Mouse (Mus musculus): Measurements from ENCODE around the gene Ccdc169. TPM values are rescaled to one million over a fixed set of nuclear protein-coding genes. Genes with fewer than 3 reads are reported as not detected.

Ccdc169 gene
- polyA plus RNA-seq, 1 experiment from 2014 or later, result not detected

DNA sequence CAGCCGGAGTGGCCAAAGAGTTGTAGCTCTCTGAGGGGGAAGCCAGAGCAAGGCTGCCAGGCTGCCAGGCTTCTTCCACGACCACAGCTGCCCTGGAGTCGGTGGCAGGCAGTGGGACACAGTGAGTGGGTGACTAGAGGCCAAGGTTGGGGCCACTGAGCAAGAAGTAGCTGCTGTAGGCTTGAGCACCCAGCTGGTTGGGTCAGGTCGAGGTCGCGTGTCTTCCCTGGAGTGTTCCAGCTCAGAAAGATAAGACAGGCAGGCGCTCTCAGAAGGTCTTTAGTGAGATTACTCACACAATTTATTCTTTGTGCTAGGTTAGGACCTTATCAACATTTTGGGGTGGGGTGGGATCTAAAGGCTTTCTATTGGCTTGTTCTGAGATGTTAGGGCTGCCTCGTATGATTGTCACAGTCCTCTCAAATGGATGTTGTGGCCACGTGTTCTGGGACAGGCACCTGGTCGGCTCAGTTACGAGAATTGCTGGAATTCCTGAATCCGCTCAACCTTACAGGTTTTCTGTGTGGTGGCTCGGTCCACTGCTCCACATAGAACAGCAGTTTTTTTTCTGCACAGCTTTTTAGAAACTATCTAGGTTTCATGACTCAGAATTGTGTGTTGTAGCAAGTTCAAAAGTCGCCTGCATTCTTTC is 31.6 kb upstream of the Ccdc169 start:
- Histone ChIP-seq H3K4me2 (no peak overlapping the region), H3K9ac (no peak overlapping the region), H3K4me1 (replicated peaks) (no peaks in the 10 kb centered on the region), H3K36me3 (replicated peaks) (no peaks in the 10 kb centered on the region), H3K4me3 (replicated peaks) (no peak overlapping the region), H3K27ac (replicated peaks) (no peak overlapping the region), H3K9me3 (replicated peaks) (no peaks in the 10 kb centered on the region), H3K27me3 (no peaks in the 10 kb centered on the region)
- no peak for ATAC-seq (ENCODE audit: insufficient read depth)
- WGBS (ENCODE audit: insufficient replicate concordance), result 63% methylated on average over 14 of the region's 14 CpGs

DNA sequence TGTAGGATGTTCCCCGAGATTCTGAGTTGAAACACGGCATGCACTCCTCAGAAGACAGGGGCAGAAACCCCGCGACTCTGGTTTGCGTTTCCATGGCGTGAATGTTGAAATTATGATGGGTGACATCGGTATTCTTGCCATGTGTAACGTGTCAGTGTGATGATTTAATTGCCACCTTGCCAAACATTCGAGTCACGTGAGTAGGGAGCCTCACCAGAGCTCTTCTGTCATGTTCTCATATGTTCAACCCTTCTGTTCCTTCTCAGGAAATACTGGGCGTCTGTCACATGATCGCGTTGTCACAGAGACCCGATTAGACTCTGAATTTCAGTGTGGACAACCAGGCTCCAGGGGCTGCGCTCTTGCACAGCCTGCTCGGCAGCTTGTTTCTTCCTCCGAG is 31.1 kb upstream of the Ccdc169 start:
- Histone ChIP-seq H3K4me2 (no peak overlapping the region), H3K9me3 (replicated peaks) (no peaks in the 10 kb centered on the region), H3K4me1 (replicated peaks) (no peaks in the 10 kb centered on the region), H3K27ac (replicated peaks) (no peak overlapping the region), H3K36me3 (replicated peaks) (no peaks in the 10 kb centered on the region), H3K9ac (no peak overlapping the region), H3K4me3 (replicated peaks) (no peak overlapping the region), H3K27me3 (no peaks in the 10 kb centered on the region)
- ATAC-seq (ENCODE audit: insufficient read depth), result no peak
- WGBS (ENCODE audit: insufficient replicate concordance), result 76% methylated on average over 17 of the region's 17 CpGs

DNA sequence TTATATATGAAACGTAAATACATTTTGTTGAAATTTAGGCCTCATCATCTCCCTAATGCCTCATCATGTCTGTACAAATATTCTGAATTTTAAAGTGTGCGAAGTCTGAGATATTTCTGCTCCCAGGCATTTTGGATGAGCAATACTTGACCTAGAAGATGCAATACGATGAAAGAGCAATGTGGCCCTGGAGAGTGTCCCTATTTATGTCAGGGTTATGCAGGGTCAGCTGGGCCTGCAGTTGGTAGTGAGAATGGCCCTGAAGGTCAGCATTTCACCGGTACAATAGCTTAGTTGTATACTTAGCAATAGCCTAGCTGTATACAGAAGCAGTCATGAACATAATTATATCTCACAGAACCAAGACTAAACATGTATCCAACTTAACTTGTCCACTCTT is 28.0 kb upstream of the Ccdc169 start:
- ATAC-seq (ENCODE audit: insufficient read depth), result no peak
- H3K9me3 ChIP-seq (replicated peaks), result no peaks in the 10 kb centered on the region
- no peak overlapping the region for H3K27ac ChIP-seq (replicated peaks)
- H3K4me2 ChIP-seq, result no peak overlapping the region
- no peak overlapping the region for H3K9ac ChIP-seq
- no peaks in the 10 kb centered on the region for H3K36me3 ChIP-seq (replicated peaks)
- 68% methylated on average over 4 of the region's 4 CpGs for WGBS (ENCODE audit: insufficient replicate concordance)
- no peaks in the 10 kb centered on the region for H3K27me3 ChIP-seq
- peaks cover 12% of the 10 kb centered on the region for H3K4me1 ChIP-seq (replicated peaks)
- H3K4me3 ChIP-seq (replicated peaks), result no peak overlapping the region

DNA sequence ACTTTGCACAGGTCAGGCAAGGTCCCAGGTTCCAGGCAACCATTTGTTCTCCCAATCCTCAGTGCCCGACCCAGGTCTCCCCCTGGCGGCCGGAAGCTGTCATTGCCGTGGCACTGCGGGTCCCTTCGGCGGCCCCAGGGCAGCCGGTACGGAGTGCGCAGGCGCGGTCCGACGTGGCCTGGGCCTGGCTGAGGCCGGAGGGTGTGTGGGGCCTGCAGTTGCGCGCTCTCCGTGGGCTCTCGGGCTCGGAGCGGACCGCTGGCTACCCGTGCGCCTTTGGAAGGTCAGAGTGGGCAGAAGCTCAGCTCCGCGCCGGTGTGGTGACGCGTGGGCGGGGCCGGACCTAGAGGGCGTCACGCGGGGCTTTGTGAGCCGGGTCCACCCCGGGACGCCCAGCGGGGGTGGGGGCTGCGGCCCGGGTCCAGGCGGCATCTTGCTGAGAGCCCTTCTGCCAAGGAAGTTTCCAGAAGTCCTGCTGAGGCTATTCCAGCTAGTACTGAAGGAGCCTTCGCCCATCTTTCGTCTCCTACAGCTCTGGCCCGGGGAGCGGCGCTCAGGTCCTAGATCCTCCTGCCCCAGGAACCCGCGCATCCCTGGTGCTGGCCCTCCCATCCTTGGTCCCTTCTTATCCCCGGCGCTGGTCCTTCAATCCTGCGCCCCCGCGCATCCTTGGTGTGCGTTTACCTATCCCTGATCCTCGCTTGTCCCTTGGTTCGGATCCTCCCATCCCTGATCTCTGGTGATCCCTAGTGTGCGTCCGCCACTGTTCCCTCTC is 25.0 kb upstream of the Ccdc169 start, which contains the start of gene Spg20:
Gene Spg20 (plus strand): TSS at position 174 of the 775 bp plus-strand sequence.
- peaks cover 3% of the 10 kb centered on the region; the same call in 1 of the 2 replicates for H3K36me3 ChIP-seq (replicated peaks)
- H3K27me3 ChIP-seq, result no peaks in the 10 kb centered on the region
- H3K4me1 ChIP-seq (replicated peaks), result peaks cover 18% of the 10 kb centered on the region
- peak within 1 kb of the TSS; percentile 79 for H3K4me3 ChIP-seq (replicated peaks)
- WGBS (ENCODE audit: insufficient replicate concordance), result under 1% methylated on average over 58 of the region's 58 CpGs
- H3K27ac ChIP-seq (replicated peaks), result peak within 1 kb of the TSS; percentile 45; the same call in 1 of the 2 replicates
- peak; percentile 93 for ATAC-seq (ENCODE audit: insufficient read depth)
- peak within 1 kb of the TSS; percentile 78 for H3K9ac ChIP-seq
- H3K4me2 ChIP-seq, result peak within 1 kb of the TSS; percentile 86
- H3K9me3 ChIP-seq (replicated peaks), result no peaks in the 10 kb centered on the region

DNA sequence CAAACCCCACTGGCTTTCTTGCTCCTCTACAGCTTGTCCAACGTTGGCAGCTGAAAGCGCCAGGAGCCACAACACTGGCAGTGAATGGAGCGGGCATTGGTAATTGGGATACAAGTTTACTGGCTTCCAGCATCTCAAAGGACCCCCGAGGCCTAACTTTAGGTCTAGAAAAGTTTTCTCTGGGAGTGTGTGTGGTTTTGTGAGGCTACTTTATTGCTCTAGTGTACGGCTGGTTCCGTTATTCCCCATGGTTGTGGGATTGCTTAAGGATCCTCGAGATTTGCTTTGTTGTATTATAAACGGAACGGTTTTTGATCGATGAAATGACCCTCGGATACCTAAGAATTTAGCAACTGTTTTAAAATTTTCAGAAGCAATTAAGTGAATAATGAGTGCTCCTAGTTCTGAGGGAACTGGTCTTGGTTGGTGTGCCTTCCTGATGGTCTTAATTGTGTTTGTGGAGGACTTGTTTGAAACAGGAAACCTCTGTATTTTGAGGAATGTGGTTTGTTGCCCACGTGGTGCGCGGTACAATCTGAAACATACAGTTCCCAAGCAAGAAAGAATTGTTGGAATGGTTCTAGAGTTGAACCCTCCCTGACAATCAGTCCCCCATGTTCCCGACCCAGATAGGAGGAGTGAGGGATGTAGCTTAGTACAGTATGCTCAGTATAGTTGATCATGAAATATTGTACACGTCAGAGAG is 24.3 kb upstream of the Ccdc169 start:
- WGBS (ENCODE audit: insufficient replicate concordance), result 22% methylated on average over 16 of the region's 16 CpGs
- peak overlapping the region; percentile 79 for H3K4me3 ChIP-seq (replicated peaks)
- peak overlapping the region; percentile 78 for H3K9ac ChIP-seq
- no peak for ATAC-seq (ENCODE audit: insufficient read depth)
- H3K9me3 ChIP-seq (replicated peaks), result no peaks in the 10 kb centered on the region
- peaks cover 18% of the 10 kb centered on the region for H3K4me1 ChIP-seq (replicated peaks)
- H3K4me2 ChIP-seq, result peak overlapping the region; percentile 86
- 0 out of 2 replicates have a peak overlapping the region, but pooled peaks have one; percentile 45 for H3K27ac ChIP-seq (replicated peaks)
- no peaks in the 10 kb centered on the region for H3K27me3 ChIP-seq
- H3K36me3 ChIP-seq (replicated peaks), result peaks cover 9% of the 10 kb centered on the region

DNA sequence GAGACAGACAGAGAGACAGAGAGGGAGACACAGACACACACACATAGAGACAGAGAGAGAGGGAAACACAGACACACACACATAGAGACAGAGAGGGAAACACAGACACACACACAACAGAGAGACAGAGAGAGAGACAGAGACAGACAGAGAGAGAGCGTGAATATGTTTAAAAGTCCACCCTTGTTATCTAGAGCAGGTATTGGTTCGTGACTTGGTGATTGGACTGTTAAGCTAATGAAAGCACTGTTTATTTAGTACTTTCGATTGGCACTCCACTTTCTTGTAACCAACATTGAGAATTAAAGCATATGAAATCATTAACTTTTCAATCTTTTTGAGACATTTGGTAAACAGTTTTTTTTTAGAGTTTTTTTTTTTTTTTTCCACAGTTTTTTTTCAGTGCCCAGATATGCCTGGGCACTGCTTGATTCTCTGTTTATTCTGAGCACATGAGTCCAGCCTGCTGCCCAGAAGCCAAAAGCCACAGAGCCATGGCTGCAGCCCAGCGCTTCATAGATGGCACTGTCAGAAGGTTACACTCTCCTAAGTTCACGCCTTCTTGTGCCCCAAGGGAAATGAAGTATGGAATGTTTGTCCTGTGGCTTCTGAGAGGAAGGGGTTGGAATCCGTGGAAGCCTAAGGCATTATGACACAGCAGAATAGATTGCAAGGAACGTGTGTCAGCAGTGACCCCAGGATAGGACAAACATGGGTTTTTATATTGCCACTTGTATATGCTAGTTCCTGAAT is 22.6 kb upstream of the Ccdc169 start:
- Histone ChIP-seq H3K4me1 (replicated peaks) (peaks cover 18% of the 10 kb centered on the region), H3K9me3 (replicated peaks) (no peaks in the 10 kb centered on the region), H3K27me3 (no peaks in the 10 kb centered on the region), H3K9ac (no peak overlapping the region), H3K36me3 (replicated peaks) (peaks cover 16% of the 10 kb centered on the region), H3K4me3 (replicated peaks) (no peak overlapping the region), H3K4me2 (no peak overlapping the region), H3K27ac (replicated peaks) (no peak overlapping the region)
- ATAC-seq (ENCODE audit: insufficient read depth), result no peak
- WGBS (ENCODE audit: insufficient replicate concordance), result 50% methylated on average over 7 of the region's 7 CpGs

DNA sequence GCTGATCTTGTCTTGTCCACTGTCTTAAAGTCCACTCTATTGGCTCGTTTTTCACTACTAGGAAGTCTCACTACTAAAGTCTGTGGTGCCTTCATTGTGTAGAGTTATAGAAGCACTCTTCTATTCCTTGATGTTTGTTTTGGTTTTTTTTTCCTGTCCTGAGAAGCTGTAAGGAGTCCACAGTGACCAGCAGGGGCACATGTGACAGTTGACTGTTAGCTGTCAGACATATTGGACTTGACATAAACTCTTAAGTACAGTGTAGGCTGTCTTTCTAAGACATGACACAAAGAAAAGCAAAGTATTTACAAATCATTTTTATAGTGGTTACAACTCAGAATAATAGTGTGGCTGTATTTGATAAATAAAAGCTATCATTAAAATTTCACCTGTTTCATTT is 22.1 kb upstream of the Ccdc169 start:
- Histone ChIP-seq H3K36me3 (replicated peaks) (peaks cover 16% of the 10 kb centered on the region), H3K4me1 (replicated peaks) (peaks cover 18% of the 10 kb centered on the region), H3K4me2 (no peak overlapping the region), H3K9me3 (replicated peaks) (no peaks in the 10 kb centered on the region), H3K27me3 (no peaks in the 10 kb centered on the region), H3K4me3 (replicated peaks) (no peak overlapping the region), H3K9ac (no peak overlapping the region), H3K27ac (replicated peaks) (no peak overlapping the region)
- no peak for ATAC-seq (ENCODE audit: insufficient read depth)
- WGBS (ENCODE audit: insufficient replicate concordance), result 32% methylated on average over 1 of the region's 1 CpGs

DNA sequence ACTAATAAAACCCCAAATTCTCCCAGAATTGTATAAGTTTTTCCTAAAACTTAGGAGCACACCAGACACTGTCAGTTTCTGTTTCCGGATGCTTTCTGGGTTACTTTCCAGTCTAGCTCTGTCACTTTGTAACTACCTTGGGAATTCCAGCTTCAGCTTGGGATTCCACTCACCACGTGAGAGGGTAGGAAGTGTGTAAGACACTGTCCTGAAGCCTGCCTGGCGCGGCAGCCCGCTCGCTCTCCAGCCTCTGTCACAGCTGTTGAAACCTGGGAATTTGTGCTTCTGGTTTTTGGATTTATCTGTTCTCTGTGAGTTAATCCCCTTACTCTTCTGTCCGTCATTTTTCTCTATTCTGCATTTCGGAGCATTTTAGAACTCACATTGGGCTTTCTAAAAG is 21.1 kb upstream of the Ccdc169 start:
- Histone ChIP-seq H3K4me3 (replicated peaks) (no peak overlapping the region), H3K4me2 (no peak overlapping the region), H3K9me3 (replicated peaks) (no peaks in the 10 kb centered on the region), H3K36me3 (replicated peaks) (peaks cover 16% of the 10 kb centered on the region), H3K9ac (no peak overlapping the region), H3K27ac (replicated peaks) (no peak overlapping the region), H3K27me3 (no peaks in the 10 kb centered on the region), H3K4me1 (replicated peaks) (peaks cover 18% of the 10 kb centered on the region)
- WGBS (ENCODE audit: insufficient replicate concordance), result 81% methylated on average over 8 of the region's 8 CpGs
- ATAC-seq (ENCODE audit: insufficient read depth), result no peak

DNA sequence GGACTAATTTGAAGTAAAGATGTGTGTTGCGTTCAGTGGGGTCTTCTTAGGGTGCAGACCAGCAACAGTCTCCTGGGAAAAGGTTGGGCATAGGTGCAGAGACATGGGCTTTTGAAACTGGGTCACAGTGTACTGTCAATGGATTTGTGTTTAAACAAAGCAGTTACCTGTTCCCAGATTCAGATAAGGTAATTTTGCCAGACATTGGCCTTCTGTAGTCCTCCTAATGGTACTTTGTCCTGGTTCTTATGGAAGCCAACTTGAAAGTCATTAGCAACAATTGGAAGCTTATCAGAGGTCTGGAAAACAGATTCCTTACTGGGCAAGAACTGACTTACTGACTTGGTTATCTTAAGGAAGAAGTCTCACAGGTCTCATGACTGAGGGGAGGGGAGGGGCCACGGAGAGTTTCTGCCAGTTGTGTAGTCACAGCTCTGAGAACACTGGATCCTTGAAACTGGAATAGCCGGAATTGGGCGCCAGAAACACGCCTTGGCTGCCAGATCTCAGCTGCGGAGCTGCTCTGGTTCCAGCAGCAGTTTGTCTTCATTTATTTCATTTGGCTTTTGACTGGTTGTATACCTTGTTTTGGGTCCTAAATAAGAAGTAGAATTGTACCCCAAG is 17.8 kb upstream of the Ccdc169 start:
- H3K4me3 ChIP-seq (replicated peaks), result no peak overlapping the region
- H3K4me2 ChIP-seq, result no peak overlapping the region
- H3K9me3 ChIP-seq (replicated peaks), result no peaks in the 10 kb centered on the region
- ATAC-seq (ENCODE audit: insufficient read depth), result no peak
- H3K27me3 ChIP-seq, result no peaks in the 10 kb centered on the region
- 67% methylated on average over 6 of the region's 6 CpGs for WGBS (ENCODE audit: insufficient replicate concordance)
- H3K36me3 ChIP-seq (replicated peaks), result peaks cover 36% of the 10 kb centered on the region
- H3K9ac ChIP-seq, result no peak overlapping the region
- no peak overlapping the region for H3K27ac ChIP-seq (replicated peaks)
- H3K4me1 ChIP-seq (replicated peaks), result peaks cover 3% of the 10 kb centered on the region; the same call in 1 of the 2 replicates

DNA sequence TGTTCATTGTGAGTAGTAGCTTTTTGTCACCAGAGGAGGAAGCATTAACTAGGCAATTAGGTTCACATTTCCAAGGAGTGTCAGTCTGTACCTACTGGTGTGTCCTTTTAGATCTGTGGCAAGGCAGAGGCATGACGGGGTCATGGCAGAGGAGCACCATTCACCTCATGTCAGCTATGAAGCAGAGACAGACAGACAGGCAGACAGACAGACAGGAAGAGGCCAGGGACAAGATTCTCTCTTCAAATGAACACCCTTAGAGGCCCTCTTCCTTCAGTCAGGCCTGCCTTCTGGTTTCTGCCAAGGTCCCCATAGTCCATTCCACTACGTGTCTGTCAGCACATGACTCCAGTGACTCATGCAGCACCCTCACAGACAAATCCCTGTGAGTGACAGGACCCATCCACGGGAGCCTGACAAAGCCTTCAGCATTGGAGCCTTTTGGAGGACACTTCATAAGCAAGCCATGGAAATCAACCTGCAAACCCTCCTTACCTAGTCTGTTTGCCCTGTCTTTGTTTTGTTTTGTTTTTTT is 14.7 kb upstream of the Ccdc169 start:
- Histone ChIP-seq H3K9me3 (replicated peaks) (no peaks in the 10 kb centered on the region), H3K27ac (replicated peaks) (no peak overlapping the region), H3K4me2 (no peak overlapping the region), H3K4me1 (replicated peaks) (no peaks in the 10 kb centered on the region), H3K36me3 (replicated peaks) (peaks cover 42% of the 10 kb centered on the region), H3K4me3 (replicated peaks) (no peak overlapping the region), H3K27me3 (no peaks in the 10 kb centered on the region), H3K9ac (no peak overlapping the region)
- WGBS (ENCODE audit: insufficient replicate concordance), result 56% methylated on average over 3 of the region's 3 CpGs
- ATAC-seq (ENCODE audit: insufficient read depth), result no peak

Data from liver, embryonic 15.5 days (tissue).